Mouse (Mus musculus) kidney, postnatal 0 days (tissue): ENCODE results near the gene Cacna1b. TPM values are rescaled to one million over a fixed set of nuclear protein-coding genes. Genes with fewer than 3 reads are reported as not detected.

Source experiments
- ATAC-seq: fragments of 200-750 bp; cut with Nextera tagmentation; replicated peaks from 2 replicates; pipeline ENCODE4 v1.8.0; 2017; ENCODE audit warnings: low read depth, moderate number of reproducible peaks, moderate TSS enrichment, moderate library complexity; ENCODE audit not compliant: low FRiP score
- DNase-seq: peaks from one replicate; pipeline ENCODE4 v3.0.0-alpha.2; 2016; ENCODE audit warnings: low spot score
- H3K27ac ChIP-seq: fragments of 300-500 bp; sonication (generic); 2 replicates; pipeline ENCODE4 v1.5.1; 2014; ENCODE audit warnings: mild to moderate bottlenecking
- H3K27me3 ChIP-seq: fragments of 300-500 bp; sonication (generic); 2 replicates; pipeline ENCODE4 v1.6.1; 2014; ENCODE audit warnings: low read length, mixed read lengths; ENCODE audit not compliant: insufficient read depth
- H3K36me3 ChIP-seq: fragments of 300-500 bp; sonication (generic); 2 replicates; pipeline ENCODE4 v1.6.1; 2014; ENCODE audit warnings: low read length, mixed read lengths; ENCODE audit not compliant: insufficient read depth
- H3K4me1 ChIP-seq: fragments of 300-500 bp; sonication (generic); replicated peaks from 2 replicates; pipeline ENCODE4 v1.6.1; 2014; ENCODE audit warnings: antibody characterized with exemption, low read length, mixed read lengths; ENCODE audit not compliant: insufficient read depth
- H3K4me2 ChIP-seq: fragments of 300-500 bp; sonication (generic); 2 replicates; pipeline ENCODE4 v1.6.1; 2014; ENCODE audit warnings: mild to moderate bottlenecking, low read length, moderate library complexity, mixed read lengths
- H3K4me3 ChIP-seq: fragments of 300-500 bp; sonication (generic); replicated peaks from 2 replicates; pipeline ENCODE4 v1.5.1; 2014; ENCODE audit warnings: low read depth, low read length
- H3K9ac ChIP-seq: fragments of 300-500 bp; sonication (generic); 2 replicates; pipeline ENCODE4 v1.6.1; 2014; ENCODE audit warnings: low read depth, low read length
- H3K9me3 ChIP-seq: fragments of 300-500 bp; sonication (generic); replicated peaks from 2 replicates; pipeline ENCODE4 v1.6.1; 2016; ENCODE audit warnings: low read length, inconsistent platforms, mixed read lengths
- CTCF ChIP-seq: IDR thresholded peaks from 2 replicates; pipeline ENCODE4 v1.5.1; 2016; ENCODE audit warnings: antibody characterized with exemption, low read depth, mild to moderate bottlenecking, moderate library complexity
- whole genome bisulfite sequencing: fragments of 180-500 bp; shearing (Covaris S2); extraction: QIAGEN DNeasy Blood & Tissue Kit; methylation state at CpG from one replicate; pipeline ENCODE4 v1.1.7; 2014; 5-methylcytosine and 5-hydroxymethylcytosine counted together
- polyA plus RNA-seq: library from polyadenylated mRNA; unstranded; fragments of >200 nt; fragmentation: Nextera tagmentation; extraction: Ambion mirVana; gene quantifications from 2 replicates; pipeline ENCODE4 v1.2.1, GENCODE M21; 2015

Cacna1b gene
- polyA plus RNA-seq, 1 experiment from 2014 or later, result 0.16 TPM

- WGBS, result 85% methylated on average over 5 of the region's 5 CpGs
Observed at GRCm38 (mm10) chr2:24796833-24797457, 34.0 kb upstream of the Cacna1b start.

GRCm38 (mm10) chr2:24787250-24787649 is 24.3 kb upstream of the Cacna1b start:
- H3K9ac ChIP-seq, result no peak overlapping the region
- H3K4me3 ChIP-seq, result no peak overlapping the region
- DNase-seq, result no peak
- H3K4me2 ChIP-seq, result no peak overlapping the region
- WGBS, result 67% methylated on average over 4 of the region's 4 CpGs
- ATAC-seq, result no peak
- H3K9me3 ChIP-seq, result no peaks in the 10 kb centered on the region
- H3K36me3 ChIP-seq, result peaks cover 18% of the 10 kb centered on the region
- no peaks in the 10 kb centered on the region for H3K27me3 ChIP-seq
- no peaks in the 10 kb centered on the region for H3K4me1 ChIP-seq
- TF ChIP-seq CTCF, result no peak
- no peak overlapping the region for H3K27ac ChIP-seq

More at GRCm38 (mm10) chr2:24796833-24797457, 34.0 kb upstream of the Cacna1b start:
- DNase-seq (no peak), ATAC-seq (no peak)
- Histone ChIP-seq H3K4me2 (no peak overlapping the region), H3K9me3 (no peaks in the 10 kb centered on the region), H3K4me1 (no peaks in the 10 kb centered on the region), H3K4me3 (no peak overlapping the region), H3K36me3 (peaks cover 56% of the 10 kb centered on the region), H3K27me3 (no peaks in the 10 kb centered on the region), H3K9ac (no peak overlapping the region), H3K27ac (no peak overlapping the region)
- TF ChIP-seq CTCF, result no peak

- Histone ChIP-seq H3K9me3 (no peaks in the 10 kb centered on the region), H3K27me3 (no peaks in the 10 kb centered on the region), H3K4me2 (no peak overlapping the region), H3K4me3 (no peak overlapping the region), H3K4me1 (no peaks in the 10 kb centered on the region), H3K9ac (no peak overlapping the region), H3K36me3 (no peaks in the 10 kb centered on the region), H3K27ac (no peak overlapping the region)
- DNase-seq, result no peak
- no peak for TF ChIP-seq CTCF
- no peak for ATAC-seq
- 49% methylated on average over 4 of the region's 4 CpGs for WGBS
Observed at GRCm38 (mm10) chr2:24781253-24781652, 18.3 kb upstream of the Cacna1b start.

- no peak for ATAC-seq
- no peak for TF ChIP-seq CTCF
- no peak for DNase-seq
- Histone ChIP-seq H3K27ac (no peak overlapping the region), H3K9me3 (no peaks in the 10 kb centered on the region), H3K36me3 (no peaks in the 10 kb centered on the region), H3K4me1 (no peaks in the 10 kb centered on the region), H3K4me3 (no peak overlapping the region), H3K27me3 (no peaks in the 10 kb centered on the region), H3K9ac (no peak overlapping the region), H3K4me2 (no peak overlapping the region)
- WGBS, result 7% methylated on average over 3 of the region's 5 CpGs
Observed at GRCm38 (mm10) chr2:24776831-24777230, 13.9 kb upstream of the Cacna1b start.

GRCm38 (mm10) chr2:24775951-24776587 is 13.1 kb upstream of the Cacna1b start:
- H3K4me2 ChIP-seq, result no peak overlapping the region
- ATAC-seq, result no peak
- H3K9ac ChIP-seq, result no peak overlapping the region
- no peaks in the 10 kb centered on the region for H3K9me3 ChIP-seq
- no peak for TF ChIP-seq CTCF
- WGBS, result 78% methylated on average over 11 of the region's 11 CpGs
- H3K27ac ChIP-seq, result no peak overlapping the region
- H3K27me3 ChIP-seq, result no peaks in the 10 kb centered on the region
- no peaks in the 10 kb centered on the region for H3K4me1 ChIP-seq
- no peak overlapping the region for H3K4me3 ChIP-seq
- H3K36me3 ChIP-seq, result no peaks in the 10 kb centered on the region
- DNase-seq, result no peak

GRCm38 (mm10) chr2:24774832-24775231 is 11.9 kb upstream of the Cacna1b start:
- no peak for DNase-seq
- TF ChIP-seq CTCF, result no peak; the same call in 1 of the 2 replicates
- H3K27me3 ChIP-seq, result no peaks in the 10 kb centered on the region

GRCm38 (mm10) chr2:24770861-24771260 is 7.9 kb upstream of the Cacna1b start:
- H3K4me3 ChIP-seq, result no peak overlapping the region
- WGBS, result 76% methylated on average over 4 of the region's 4 CpGs
- no peaks in the 10 kb centered on the region for H3K36me3 ChIP-seq
- H3K9ac ChIP-seq, result no peak overlapping the region
- no peaks in the 10 kb centered on the region for H3K27me3 ChIP-seq
- ATAC-seq (no peak), DNase-seq (no peak)
- TF ChIP-seq CTCF, result no peak
- H3K4me1 ChIP-seq, result no peaks in the 10 kb centered on the region
- no peak overlapping the region for H3K4me2 ChIP-seq
- H3K27ac ChIP-seq, result no peak overlapping the region
- no peaks in the 10 kb centered on the region for H3K9me3 ChIP-seq

More at GRCm38 (mm10) chr2:24774832-24775231, 11.9 kb upstream of the Cacna1b start:
- no peak for ATAC-seq
- H3K4me2 ChIP-seq, result no peak overlapping the region
- H3K36me3 ChIP-seq, result no peaks in the 10 kb centered on the region
- H3K27ac ChIP-seq, result no peak overlapping the region
- no peaks in the 10 kb centered on the region for H3K4me1 ChIP-seq
- H3K9ac ChIP-seq, result no peak overlapping the region
- no peak overlapping the region for H3K4me3 ChIP-seq
- no peaks in the 10 kb centered on the region for H3K9me3 ChIP-seq
- WGBS, result 65% methylated on average over 7 of the region's 7 CpGs
